ENCODE assay signal across 15 mouse cellular contexts in the genomic region with DNA sequence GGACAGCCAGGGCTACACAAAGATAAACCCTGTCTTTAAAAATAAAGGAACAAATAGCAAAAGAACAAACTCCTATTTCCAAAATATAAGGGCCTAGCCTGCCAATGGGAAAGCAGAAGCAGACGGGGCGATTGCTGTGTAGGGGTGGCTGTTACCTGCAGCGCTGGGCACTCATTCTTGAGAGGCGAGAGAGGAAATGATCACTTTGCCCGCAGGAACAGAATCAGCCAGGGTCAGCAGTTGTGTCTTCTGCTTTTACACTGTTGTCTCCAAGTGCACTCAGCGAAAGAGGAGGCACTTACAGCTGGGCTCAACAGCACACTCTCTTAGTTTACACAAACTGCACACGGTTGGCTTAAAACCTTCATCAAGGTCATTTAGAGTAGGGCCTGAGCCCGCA.
"Had no signal": no experiment of that assay in that cellular context is flagged by ENCODE, and none has a peak within 500 bp of the region (broad histone marks: within the 10 kb centered on the region; RNA-seq: fewer than 3 reads in every experiment).

No protein-coding gene starts in this region.

- H3K27me3 ChIP-seq: midbrain, embryonic 13.5 days; midbrain, embryonic 15.5 days; neural tube, embryonic 12.5 days; stomach, embryonic 15.5 days had no signal

- H3K9me3 ChIP-seq: midbrain, embryonic 13.5 days; midbrain, embryonic 15.5 days; neural tube, embryonic 12.5 days; stomach, embryonic 15.5 days had no signal

- H3K27ac ChIP-seq: liver, embryonic 14.5 days; midbrain, embryonic 13.5 days; midbrain, embryonic 15.5 days; neural tube, embryonic 12.5 days; stomach, embryonic 15.5 days; stomach, postnatal 0 days had no signal

- H3K4me3 ChIP-seq: megakaryocyte, embryonic 14.5 days; midbrain, embryonic 13.5 days; midbrain, embryonic 15.5 days; neural tube, embryonic 12.5 days; stomach, embryonic 15.5 days had no signal

- H3K4me2 ChIP-seq: lung, embryonic 14.5 days; midbrain, embryonic 13.5 days; midbrain, embryonic 15.5 days; neural tube, embryonic 12.5 days; stomach, embryonic 15.5 days had no signal

- ATAC-seq: midbrain, embryonic 13.5 days; midbrain, embryonic 15.5 days had no signal

- H3K36me3 ChIP-seq: midbrain, embryonic 13.5 days; midbrain, embryonic 15.5 days; neural tube, embryonic 12.5 days; stomach, embryonic 15.5 days had no signal

- H3K9ac ChIP-seq: liver, embryonic 14.5 days; lung, embryonic 14.5 days; midbrain, embryonic 13.5 days; midbrain, embryonic 15.5 days; neural tube, embryonic 12.5 days; stomach, embryonic 15.5 days had no signal

- DNase-seq: lung, adult 18-20 months; lung, embryonic 14.5 days; lung, postnatal 10 days; lung, postnatal 4 days; right cerebral cortex, postnatal 14 days; thymus, adult 2 months; thymus, postnatal 14 days; thymus, postnatal 36 days had no signal

- H3K4me1 ChIP-seq: midbrain, embryonic 13.5 days; midbrain, embryonic 15.5 days; neural tube, embryonic 12.5 days; stomach, embryonic 15.5 days had no signal
